Mouse (Mus musculus) heart, adult 2 months (tissue): ENCODE measurements at regions not wholly inside any gene's neighbourhood (a gene's known extent, or its start where the extent isn't known, plus 50 kb on each side); places are given as distances from the start of the nearest gene placed in this dataset.

ENCODE experiments used
- EP300 ChIP-seq: fragments of 200-500 bp; IDR thresholded peaks from 2 replicates; pipeline ENCODE4 v1.6.1; 2011; ENCODE audit warnings: low read depth, low read length, control low read depth; ENCODE audit not compliant: insufficient read depth
- POLR2A ChIP-seq: fragments of 200-500 bp; IDR thresholded peaks from 2 replicates; pipeline ENCODE4 v1.6.1; 2011; ENCODE audit warnings: mild to moderate bottlenecking, low read depth, low read length, control low read depth; ENCODE audit not compliant: insufficient read depth

GRCm38 (mm10) chr6:97675181-97675756 lies 57.9 kb upstream of the Frmd4b start:
- TF ChIP-seq EP300 (no peak), POLR2A (no peak)
